Mouse (Mus musculus): Measurements from ENCODE around the gene Nrxn1. TPM values are rescaled to one million over a fixed set of nuclear protein-coding genes. Genes with fewer than 3 reads are reported as not detected.

The Nrxn1 gene
- polyA plus RNA-seq (2017; shearing (Covaris generic)), result under 1 TPM in 2 of 3 experiments, not detected in 1; 0.11 to 0.81 TPM

GRCm38 (mm10) chr17:91093042-91093080, at the start of gene Nrxn1:
Nrxn1 (minus strand) TSS chr17:91093071.
- ATAC-seq, result no peak

DNA sequence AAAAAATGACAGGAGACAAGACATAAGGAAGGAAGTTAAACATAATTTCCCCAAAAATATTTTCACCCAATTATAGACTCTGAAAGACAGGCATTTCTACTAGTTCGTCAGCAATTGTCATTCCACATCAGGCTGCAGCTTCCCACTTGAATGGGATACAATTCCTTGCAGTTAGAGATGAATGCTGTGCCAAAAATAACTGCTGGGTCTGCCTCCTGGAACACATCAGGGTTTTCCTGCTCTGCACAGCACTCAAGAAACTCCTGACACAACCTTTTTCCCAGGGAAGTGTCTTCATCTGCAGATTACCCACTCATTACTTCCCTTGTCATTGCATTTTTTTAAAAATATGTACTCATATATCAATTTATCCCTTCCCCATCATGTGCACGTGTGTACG, 44.0 kb upstream of the Nrxn1 start:
- no peak for ATAC-seq

GRCm38 (mm10) chr17:91112880-91113628, 20.2 kb upstream of the Nrxn1 start:
- no peak for ATAC-seq

DNA sequence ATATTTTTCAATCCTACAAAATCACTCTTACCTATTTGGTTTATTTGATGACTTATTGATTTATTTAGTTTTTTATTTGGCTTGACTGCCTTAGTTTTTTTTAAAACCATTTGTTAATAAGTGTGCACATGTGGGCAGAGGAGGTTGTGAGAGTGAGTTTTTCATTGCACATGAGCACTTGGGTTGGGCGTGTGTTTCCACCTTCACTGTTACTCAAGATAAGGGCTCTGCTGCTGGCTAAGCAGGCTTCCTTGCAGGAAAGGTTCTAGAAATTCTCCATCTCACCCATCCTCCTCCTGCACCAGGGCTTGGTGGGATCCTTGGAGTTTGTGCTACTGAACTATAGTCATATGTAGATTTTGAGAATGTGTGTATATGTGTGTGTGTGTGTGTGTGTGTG, 19.2 kb upstream of the Nrxn1 start:
- no peak for ATAC-seq

- ATAC-seq, result no peak
Observed at GRCm38 (mm10) chr17:91093081-91093875, 407 bp upstream of the Nrxn1 start.

DNA sequence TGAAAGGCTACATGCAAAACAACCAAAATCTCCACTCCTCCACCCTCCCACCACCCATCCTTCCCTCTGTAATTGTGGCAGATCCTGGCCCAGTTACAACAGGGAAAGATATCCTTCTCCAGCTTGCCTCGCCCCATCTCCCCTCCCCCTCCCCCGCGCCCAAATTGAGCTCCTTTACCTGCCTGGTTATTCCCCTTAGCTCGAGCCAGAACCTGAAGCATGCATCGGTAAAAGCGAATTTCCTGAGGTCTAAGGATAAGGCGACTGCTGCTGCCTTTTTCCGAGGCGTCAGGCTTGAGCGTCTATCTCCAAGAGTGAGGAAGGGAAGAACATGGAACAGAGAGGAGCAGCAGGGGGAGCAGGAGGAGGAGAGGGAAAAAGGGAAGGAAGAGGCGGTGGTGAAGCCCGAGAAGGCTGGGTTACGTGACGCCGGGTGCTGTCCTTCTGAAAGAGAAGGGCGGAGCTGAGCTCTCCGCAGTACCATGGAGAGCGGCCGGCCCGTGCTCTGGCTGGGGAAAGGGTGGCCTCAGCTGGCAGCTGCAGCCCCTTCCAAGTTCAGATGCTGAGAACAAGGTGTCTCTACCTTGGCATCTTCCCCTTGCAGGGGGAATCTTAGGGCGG, 340 bp downstream of the Nrxn1 start:
- ATAC-seq, result no peak

DNA sequence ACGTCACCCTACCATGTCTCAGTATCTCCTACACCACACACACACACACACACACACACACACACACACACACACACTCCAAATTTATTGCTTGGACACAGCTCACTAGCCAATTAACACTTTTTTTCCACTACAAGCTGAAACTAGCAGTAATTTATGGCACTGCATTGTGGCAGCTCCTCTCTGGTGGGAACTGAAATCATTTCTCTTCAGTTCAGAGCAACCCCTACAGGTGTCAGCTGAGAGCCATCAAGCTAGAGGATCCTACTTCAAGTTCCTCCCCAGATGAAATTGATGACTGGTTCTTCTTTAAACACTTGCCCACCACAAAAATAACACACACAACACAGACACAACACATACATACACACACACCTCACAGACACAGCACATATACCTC, 2.2 kb downstream of the Nrxn1 start:
- ATAC-seq, result no peak

GRCm38 (mm10) chr17:91088991-91089390, 3.9 kb downstream of the Nrxn1 start:
- ATAC-seq, result no peak

DNA sequence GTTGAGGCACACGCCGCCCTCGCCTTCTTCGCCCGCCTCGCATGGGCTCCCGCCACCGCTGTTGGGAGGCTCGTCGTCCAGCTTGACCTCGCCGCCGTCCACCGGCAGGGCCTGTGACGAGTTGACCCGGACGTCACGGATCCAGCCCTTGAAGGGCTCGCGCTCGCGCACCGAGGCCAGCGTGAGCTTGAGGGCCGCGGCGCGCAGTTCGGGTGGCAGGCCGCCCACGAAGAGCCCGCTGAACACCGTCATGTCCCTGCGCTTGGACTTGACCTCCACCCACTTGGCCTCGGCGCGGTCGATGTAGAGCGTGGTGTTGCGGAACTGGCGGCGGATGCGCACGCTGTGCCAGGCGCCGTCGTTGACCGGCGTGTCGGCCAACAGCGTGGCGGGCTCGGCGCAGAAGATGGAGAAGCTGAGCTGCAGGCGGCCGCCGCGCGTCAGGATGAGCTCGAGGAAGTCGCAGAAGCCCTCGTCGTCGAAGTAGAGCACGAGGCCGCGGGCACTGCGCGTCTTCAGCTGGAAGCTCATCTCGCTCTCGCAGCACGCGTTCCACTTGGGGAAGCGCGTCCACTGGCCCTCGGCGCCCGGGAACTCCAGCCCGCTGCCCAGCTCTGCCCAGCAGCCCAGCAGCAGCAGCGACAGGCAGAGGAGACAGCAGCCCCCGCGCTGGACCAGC, 4.7 kb downstream of the Nrxn1 start:
- ATAC-seq, result no peak

DNA sequence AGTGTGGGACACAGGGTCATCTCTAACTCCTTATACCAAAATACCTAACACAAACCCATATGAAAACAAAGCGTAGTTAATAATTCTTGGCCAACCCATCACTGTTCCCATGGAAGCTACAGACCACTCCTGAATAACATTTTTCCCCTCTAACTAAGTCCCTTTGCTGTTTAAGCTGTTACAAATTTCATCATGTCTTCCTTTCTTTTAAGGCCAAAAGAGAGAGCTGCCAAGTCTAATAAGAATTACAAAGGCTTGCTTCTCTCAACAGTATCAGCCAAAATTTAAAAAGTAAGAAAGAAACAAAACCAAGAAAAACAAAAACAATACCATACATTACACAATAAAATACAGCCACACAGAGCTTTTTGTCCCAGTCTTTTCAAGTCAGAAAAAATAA, 6.5 kb downstream of the Nrxn1 start:
- ATAC-seq, result no peak

GRCm38 (mm10) chr17:91085416-91085815, 7.5 kb downstream of the Nrxn1 start:
- ATAC-seq, result no peak

DNA sequence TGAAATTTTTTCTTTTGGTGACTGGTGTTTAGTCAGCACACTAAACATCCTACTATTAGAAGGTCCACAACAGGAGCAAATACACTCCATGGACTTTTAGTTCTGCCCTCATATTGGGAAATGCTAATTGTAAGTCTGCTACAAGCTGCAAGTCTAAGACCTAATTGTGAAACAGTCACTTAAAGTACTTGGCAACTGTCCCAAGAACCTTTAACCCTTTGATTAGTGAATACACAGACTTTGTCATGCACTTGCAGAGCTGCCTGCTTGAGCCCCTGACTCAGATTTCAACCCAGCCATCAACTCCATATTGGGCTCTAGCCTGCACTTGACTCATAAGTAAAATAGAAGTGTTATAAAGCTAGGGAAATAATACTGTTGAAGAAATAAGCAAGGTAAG, 13.8 kb downstream of the Nrxn1 start:
- no peak for ATAC-seq

- no peak for ATAC-seq
Observed at GRCm38 (mm10) chr17:91074780-91075179, 18.1 kb downstream of the Nrxn1 start.

DNA sequence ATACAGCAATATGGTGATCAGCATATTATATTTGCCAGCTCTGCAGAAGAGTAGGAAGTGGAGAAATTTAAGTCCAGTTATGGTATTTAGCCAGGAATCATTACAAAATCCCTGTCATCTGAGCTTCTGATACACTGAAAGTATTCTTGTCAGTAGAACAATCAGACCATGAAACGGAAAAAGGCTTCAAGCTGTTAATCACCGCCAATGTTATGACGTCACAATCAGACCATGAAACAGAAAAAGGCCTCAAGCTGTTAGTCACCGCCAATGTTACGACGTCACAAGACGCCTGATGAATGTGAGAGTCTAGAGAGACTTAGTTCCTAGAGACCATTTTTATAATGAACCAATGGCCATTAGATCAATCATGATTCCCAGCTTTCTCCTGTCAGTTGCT, 59.4 kb downstream of the Nrxn1 start:
- ATAC-seq, result no peak

DNA sequence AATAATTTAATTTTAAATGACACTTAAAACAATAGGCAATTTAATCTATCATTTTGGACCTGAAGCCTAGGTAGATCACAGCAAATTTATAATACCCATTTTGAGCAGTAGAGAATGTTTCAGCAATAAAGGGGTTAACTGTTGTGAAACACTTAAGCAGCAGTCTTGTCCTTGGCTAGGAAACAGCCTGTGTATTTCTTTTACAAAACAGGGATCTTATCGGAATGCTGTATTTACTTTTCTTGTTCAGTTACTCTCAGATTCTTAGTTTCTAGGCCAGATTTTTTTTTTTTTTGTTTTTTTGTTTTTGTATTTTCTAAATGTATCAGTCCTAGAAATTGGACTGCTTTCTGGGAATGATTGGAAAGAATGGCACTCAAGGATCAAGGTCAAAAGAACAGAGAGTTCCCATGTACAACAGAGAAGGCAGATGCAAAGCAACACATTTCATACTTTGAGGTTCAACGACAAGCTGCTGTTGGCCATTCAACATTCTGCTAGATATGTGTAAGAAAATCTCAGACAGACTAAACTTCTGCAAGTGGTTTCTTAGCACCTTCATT, 67.7 kb downstream of the Nrxn1 start:
- ATAC-seq, result no peak

DNA sequence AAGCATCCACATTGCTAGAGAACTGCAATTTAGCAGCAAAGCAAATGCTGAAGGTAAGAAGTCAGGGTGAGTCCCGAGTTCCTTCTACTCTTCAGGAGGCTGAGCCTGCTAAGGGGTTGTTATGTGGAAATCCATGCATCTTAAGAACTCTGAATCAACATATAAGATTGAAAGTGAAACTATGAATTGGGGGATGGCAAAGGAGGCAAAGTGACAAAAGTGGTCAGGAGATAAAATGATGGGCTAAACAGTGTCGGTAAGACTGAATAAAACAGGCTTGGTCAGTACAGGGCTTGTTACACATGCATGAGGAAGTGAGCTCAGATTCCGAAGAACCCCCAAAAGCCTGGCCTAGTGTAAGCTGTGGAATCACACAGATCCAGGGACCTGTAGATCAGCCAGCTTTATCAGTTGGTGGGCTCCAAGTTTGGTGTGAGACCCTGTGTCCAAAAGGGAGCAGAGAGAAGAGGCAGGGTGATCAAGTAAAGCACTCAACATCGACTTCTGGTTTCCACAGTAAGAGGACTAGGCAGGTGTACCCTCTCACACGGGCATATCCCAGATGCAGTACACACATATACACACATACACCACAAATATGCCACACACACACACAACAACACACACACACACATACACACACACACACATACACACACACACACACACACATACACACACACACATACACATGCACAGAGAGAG, 85.3 kb downstream of the Nrxn1 start:
- no peak for ATAC-seq

DNA sequence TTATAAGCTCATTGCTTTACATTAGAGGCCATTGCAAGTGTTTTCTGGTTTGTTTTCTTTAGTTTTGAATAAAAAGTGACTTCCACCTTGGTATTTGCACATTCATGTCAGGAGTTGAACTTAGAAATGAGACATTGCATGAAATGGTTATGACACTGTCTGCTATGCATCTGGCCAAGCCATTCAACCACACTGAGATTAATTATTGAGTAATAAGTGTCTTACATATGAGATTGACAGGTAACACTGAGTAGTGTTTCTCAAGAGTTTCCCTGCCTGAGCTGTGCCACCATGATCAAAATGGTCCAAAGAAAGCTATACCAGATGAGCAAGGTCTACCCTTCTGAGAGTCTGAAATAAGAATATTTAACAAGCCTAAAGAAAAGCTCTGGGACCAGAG, 92.5 kb downstream of the Nrxn1 start:
- no peak for ATAC-seq

DNA sequence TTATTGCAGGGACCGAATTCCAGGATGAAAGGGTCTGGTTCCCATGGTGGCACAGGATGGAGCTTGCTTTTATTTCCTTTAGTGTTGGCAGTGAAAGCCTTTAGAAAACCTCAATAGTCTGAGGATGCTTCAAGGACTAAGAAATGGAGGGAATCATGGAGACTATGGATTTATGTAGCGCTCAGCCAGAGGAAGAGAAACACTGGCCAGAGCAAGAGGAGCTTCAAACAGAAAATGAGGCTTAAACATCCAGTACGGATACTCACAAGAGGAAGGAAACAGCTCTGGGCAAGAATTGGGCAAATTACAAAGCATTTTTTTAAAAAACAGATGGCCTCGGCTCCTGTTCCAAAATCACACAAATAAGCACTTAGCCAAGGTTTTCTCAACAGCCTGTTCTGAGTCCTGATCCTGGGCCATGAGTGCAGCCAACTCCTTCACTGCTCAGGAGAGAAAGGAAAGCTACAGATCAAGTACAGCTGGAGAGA, 93.2 kb downstream of the Nrxn1 start:
- ATAC-seq, result no peak

- no peak for ATAC-seq
Observed at GRCm38 (mm10) chr17:90997714-90998113, 95.2 kb downstream of the Nrxn1 start.

DNA sequence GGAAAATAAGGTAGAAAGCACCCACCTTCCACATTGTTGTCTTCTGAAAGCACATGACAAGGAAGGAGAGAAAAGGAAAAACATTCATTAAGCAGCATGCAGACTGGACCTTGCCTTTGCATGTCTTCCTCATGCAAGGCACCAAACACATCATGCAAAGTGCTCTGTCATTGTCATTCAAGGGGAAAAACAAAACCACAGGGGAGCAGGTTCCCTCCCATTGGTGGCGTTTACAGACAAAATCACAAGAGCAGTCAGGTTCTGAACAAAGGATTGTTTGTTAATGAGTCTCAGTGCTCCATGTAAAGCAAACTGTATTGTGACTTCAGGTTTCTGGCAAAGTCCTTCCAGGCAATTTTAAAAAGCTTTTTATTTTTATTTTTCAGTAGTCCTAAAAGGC, 97.4 kb downstream of the Nrxn1 start:
- ATAC-seq, result no peak

DNA sequence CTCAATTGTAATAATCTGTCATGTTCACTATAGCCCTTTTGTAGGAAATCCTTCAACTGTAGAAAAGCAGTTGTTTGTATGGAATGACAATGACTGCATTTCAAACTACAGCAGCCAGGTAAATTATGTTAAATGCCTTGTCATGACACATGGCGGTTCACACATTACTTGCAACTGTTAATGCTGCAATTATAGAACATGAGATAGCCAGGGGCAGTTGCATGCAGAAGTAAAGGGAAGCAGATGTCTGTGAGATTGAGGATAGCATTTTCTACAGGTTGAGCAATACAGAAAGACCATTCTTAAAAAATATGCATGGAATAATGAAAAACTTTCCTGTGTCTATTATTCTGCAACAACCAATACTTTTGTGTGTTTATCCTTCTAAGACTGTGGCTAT, 98.6 kb downstream of the Nrxn1 start:
- no peak for ATAC-seq

DNA sequence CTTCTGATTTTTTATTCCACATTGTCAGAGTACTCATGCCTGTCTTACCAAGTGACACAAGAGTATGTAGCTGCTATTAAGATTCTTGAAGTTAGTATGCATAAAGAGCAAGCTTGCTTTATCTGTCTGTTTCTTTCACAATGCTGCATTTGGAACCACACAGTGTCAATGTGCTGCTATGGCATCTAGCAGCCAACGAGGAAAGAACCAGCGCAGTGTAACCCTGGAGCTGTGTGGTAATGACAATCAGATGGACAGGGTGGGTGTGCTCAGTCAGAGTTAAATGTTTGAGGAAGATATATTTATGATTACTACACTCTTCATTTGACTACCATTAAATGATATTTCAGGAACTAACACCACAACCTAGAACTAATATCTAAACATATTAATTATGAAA, 102.1 kb downstream of the Nrxn1 start:
- no peak for ATAC-seq
